Mouse (Mus musculus) heart, postnatal 14 days (tissue): ENCODE data around the gene Scg3. TPM values are rescaled to one million over a fixed set of nuclear protein-coding genes. Genes with fewer than 3 reads are reported as not detected.

ENCODE experiments used
- total RNA-seq, 2 experiments: library from RNA; stranded (reverse); gene quantifications; 2 replicates each; pipeline ENCODE4 v1.2.3; 2021

The Scg3 gene
- total RNA-seq, 2 experiments from 2014 or later, result 0.49 to 0.62 TPM

Other genes starting within 250 kb of the Scg3 start
- 10 to 100 TPM; 15.3 to 20.0 TPM for gene Leo1, start 242.5 kb downstream of the Scg3 start, total RNA-seq
- 10 to 100 TPM; 85.9 to 86.1 TPM for gene Tmod3, start 124.4 kb downstream of the Scg3 start, total RNA-seq
- gene Tmod2, start 72.7 kb downstream of the Scg3 start, total RNA-seq, result 1 to 10 TPM; 4.6 to 5.0 TPM
- 1 to 10 TPM; 8.2 to 8.7 TPM for gene Lysmd2, start 58.3 kb downstream of the Scg3 start, total RNA-seq
- gene Bmp5, start 91.3 kb upstream of the Scg3 start, total RNA-seq, result 1 to 10 TPM; 1.1 to 1.4 TPM